Mouse (Mus musculus): ENCODE measurements around the gene Ripply1.

The Ripply1 gene

GRCm38 (mm10) chrX:139782278-139783044 lies at the start of gene Ripply1:
TSS of gene Ripply1 (minus strand) at chrX:139782353.
- no peak for DNase-seq

GRCm38 (mm10) chrX:139828363-139829092 lies 46.4 kb upstream of the Ripply1 start:
- DNase-seq = no peak

GRCm38 (mm10) chrX:139826926-139827325 lies 44.8 kb upstream of the Ripply1 start:
- no peak for DNase-seq

GRCm38 (mm10) chrX:139825402-139825801 lies 43.2 kb upstream of the Ripply1 start:
- DNase-seq = no peak

GRCm38 (mm10) chrX:139815201-139815600 lies 33.0 kb upstream of the Ripply1 start:
- DNase-seq = no peak

- DNase-seq = no peak
Observed at GRCm38 (mm10) chrX:139814018-139814635, 32.0 kb upstream of the Ripply1 start.

GRCm38 (mm10) chrX:139813299-139814002 lies 31.3 kb upstream of the Ripply1 start:
- DNase-seq = no peak

- no peak for DNase-seq
Observed at GRCm38 (mm10) chrX:139812636-139813298, 30.6 kb upstream of the Ripply1 start.

- DNase-seq = peak; percentile 67
Observed at GRCm38 (mm10) chrX:139808501-139808900, 26.3 kb upstream of the Ripply1 start.

- DNase-seq = peak; percentile 73
Observed at GRCm38 (mm10) chrX:139808085-139808484, 25.9 kb upstream of the Ripply1 start.

GRCm38 (mm10) chrX:139807391-139807790 lies 25.2 kb upstream of the Ripply1 start:
- DNase-seq = no peak

GRCm38 (mm10) chrX:139805918-139806317 lies 23.8 kb upstream of the Ripply1 start:
- DNase-seq = no peak

- DNase-seq = no peak
Observed at GRCm38 (mm10) chrX:139803028-139803427, 20.9 kb upstream of the Ripply1 start.

GRCm38 (mm10) chrX:139800406-139800878 lies 18.3 kb upstream of the Ripply1 start, which contains the start of gene Cldn2:
TSS of gene Cldn2 (plus strand) at chrX:139800828.
- no peak for DNase-seq

- DNase-seq = no peak
Observed at GRCm38 (mm10) chrX:139799953-139800352, 17.8 kb upstream of the Ripply1 start.

GRCm38 (mm10) chrX:139797875-139798274 lies 15.7 kb upstream of the Ripply1 start:
- DNase-seq = no peak

GRCm38 (mm10) chrX:139796037-139796436 lies 13.9 kb upstream of the Ripply1 start:
- no peak for DNase-seq

- DNase-seq = no peak
Observed at GRCm38 (mm10) chrX:139794072-139794845, 12.1 kb upstream of the Ripply1 start.

GRCm38 (mm10) chrX:139785764-139786163 lies 3.6 kb upstream of the Ripply1 start:
- no peak for DNase-seq

- no peak for DNase-seq
Observed at GRCm38 (mm10) chrX:139783045-139783422, 881 bp upstream of the Ripply1 start.

- no peak for DNase-seq
Observed at GRCm38 (mm10) chrX:139781563-139781962, 590 bp downstream of the Ripply1 start.

GRCm38 (mm10) chrX:139780988-139781387 lies 1.2 kb downstream of the Ripply1 start:
- DNase-seq = no peak
